Mouse (Mus musculus) C2C12 (cell line): Measurements from ENCODE around the gene Nup107. TPM values are rescaled to one million over a fixed set of nuclear protein-coding genes. Genes with fewer than 3 reads are reported as not detected.

Experiments
- H3K27me3 ChIP-seq: one replicate; pipeline ENCODE4 v1.6.1; 2011; ENCODE audit not compliant: control insufficient read depth, insufficient read depth, insufficient read length
- H3K36me3 ChIP-seq: one replicate; pipeline ENCODE4 v1.6.1; 2011; ENCODE audit not compliant: control insufficient read depth, insufficient read depth
- H3K4me3 ChIP-seq: one replicate; pipeline ENCODE4 v1.5.1; 2011; ENCODE audit warnings: mild to moderate bottlenecking, control low read depth; ENCODE audit not compliant: poor library complexity, insufficient read depth, severe bottlenecking
- H3K79me2 ChIP-seq: one replicate; pipeline ENCODE4 v1.6.1; 2011; ENCODE audit not compliant: control insufficient read depth, insufficient read depth
- H3K79me3 ChIP-seq: one replicate; pipeline ENCODE4 v1.6.1; 2011; ENCODE audit warnings: low read depth, control low read depth
- H3ac ChIP-seq: one replicate; pipeline ENCODE3; 2011; ENCODE audit warnings: low read depth; ENCODE audit not compliant: control insufficient read depth, insufficient read length
- CEBPB ChIP-seq: IDR thresholded peaks from one replicate; pipeline ENCODE4 v1.6.1; 2011; ENCODE audit warnings: low read depth, mild to moderate bottlenecking, control low read depth, moderate library complexity
- CTCF ChIP-seq: IDR thresholded peaks from one replicate; pipeline ENCODE4 v1.5.1; 2011; ENCODE audit not compliant: control insufficient read depth, insufficient read depth, insufficient read length
- FOSL1 ChIP-seq: IDR thresholded peaks from one replicate; pipeline ENCODE4 v1.8.0; 2011; ENCODE audit warnings: mild to moderate bottlenecking, low read length; ENCODE audit not compliant: poor library complexity, insufficient read depth, severe bottlenecking
- MAX ChIP-seq: IDR thresholded peaks from one replicate; pipeline ENCODE4 v1.6.1; 2011; ENCODE audit warnings: mild to moderate bottlenecking, control low read depth
- MYOD1 ChIP-seq: IDR thresholded peaks from one replicate; pipeline ENCODE4 v1.6.1; 2011; ENCODE audit warnings: low read depth; ENCODE audit not compliant: control insufficient read depth, insufficient read length
- MYOG ChIP-seq: IDR thresholded peaks from one replicate; pipeline ENCODE4 v1.6.1; 2011; ENCODE audit not compliant: control insufficient read depth, insufficient read length; ENCODE audit errors: extremely low read depth
- USF1 ChIP-seq: IDR thresholded peaks from one replicate; pipeline ENCODE4 v1.6.1; 2011; ENCODE audit warnings: low read depth, mild to moderate bottlenecking, control low read depth, moderate library complexity
- polyA plus RNA-seq: library from polyadenylated mRNA; unstranded; fragments of >200 nt; fragmentation: generic; extraction: Trizol; gene quantifications from one replicate; pipeline ENCODE4 v1.2.1, GENCODE M21; 2012; ENCODE audit warnings: missing spikeins

Gene Nup107
- polyA plus RNA-seq, 1 experiment: 41.2 TPM

GRCm38 (mm10) chr10:117755086-117755798, 37.3 kb downstream of the Nup107 start:
- no peaks in the 10 kb centered on the region for H3K79me2 ChIP-seq
- no peak overlapping the region for H3ac ChIP-seq
- no peak overlapping the region for H3K4me3 ChIP-seq
- peaks cover 91% of the 10 kb centered on the region for H3K36me3 ChIP-seq
- H3K79me3 ChIP-seq: no peaks in the 10 kb centered on the region
- TF ChIP-seq USF1: no peak
- TF ChIP-seq MAX: no peak
- no peaks in the 10 kb centered on the region for H3K27me3 ChIP-seq

- Histone ChIP-seq H3K79me3 (no peaks in the 10 kb centered on the region), H3K4me3 (no peak overlapping the region), H3K79me2 (no peaks in the 10 kb centered on the region), H3K36me3 (peaks cover 91% of the 10 kb centered on the region), H3ac (no peak overlapping the region), H3K27me3 (no peaks in the 10 kb centered on the region)
- no peak for TF ChIP-seq CTCF
- no peak for TF ChIP-seq MAX
- TF ChIP-seq FOSL1: no peak
- TF ChIP-seq USF1: no peak
- TF ChIP-seq MYOD1: no peak
- TF ChIP-seq MYOG: no peak
- no peak for TF ChIP-seq CEBPB
These were observed 37.9 kb downstream of the Nup107 start for GRCm38 (mm10) chr10:117754609-117754940.

GRCm38 (mm10) chr10:117753711-117754608, 38.5 kb downstream of the Nup107 start:
- Histone ChIP-seq H3K79me3 (no peaks in the 10 kb centered on the region), H3K36me3 (peaks cover 90% of the 10 kb centered on the region), H3K4me3 (no peak overlapping the region), H3K27me3 (no peaks in the 10 kb centered on the region), H3K79me2 (no peaks in the 10 kb centered on the region), H3ac (no peak overlapping the region)
- TF ChIP-seq MYOD1 (no peak), FOSL1 (no peak), MAX (no peak), USF1 (no peak), CTCF (no peak), MYOG (no peak), CEBPB (no peak)

- no peak for TF ChIP-seq MYOG
- no peak for TF ChIP-seq MYOD1
- no peak for TF ChIP-seq MAX
- no peak for TF ChIP-seq CTCF
- no peak for TF ChIP-seq USF1
- TF ChIP-seq FOSL1: no peak
- TF ChIP-seq CEBPB: no peak
- Histone ChIP-seq H3K79me2 (no peaks in the 10 kb centered on the region), H3ac (no peak overlapping the region), H3K4me3 (no peak overlapping the region), H3K36me3 (peaks cover 89% of the 10 kb centered on the region), H3K27me3 (no peaks in the 10 kb centered on the region), H3K79me3 (no peaks in the 10 kb centered on the region)
These were observed 39.5 kb downstream of the Nup107 start for GRCm38 (mm10) chr10:117752851-117753647.

- no peak overlapping the region for H3K4me3 ChIP-seq
- H3K36me3 ChIP-seq: peaks cover 87% of the 10 kb centered on the region
- H3ac ChIP-seq: no peak overlapping the region
- H3K27me3 ChIP-seq: no peaks in the 10 kb centered on the region
- TF ChIP-seq CTCF (no peak), MAX (no peak), CEBPB (no peak), USF1 (no peak), MYOG (no peak), MYOD1 (no peak), FOSL1 (no peak)
- H3K79me3 ChIP-seq: no peaks in the 10 kb centered on the region
- H3K79me2 ChIP-seq: no peaks in the 10 kb centered on the region
These were observed 40.1 kb downstream of the Nup107 start for GRCm38 (mm10) chr10:117752304-117752821.
